Mouse (Mus musculus): Measurements from ENCODE around the gene Mamdc2. TPM values are rescaled to one million over a fixed set of nuclear protein-coding genes. Genes with fewer than 3 reads are reported as not detected.
A peak's percentile ranks its signal among the peaks of the same experiment; 100 is the strongest.
"Not testable (repeated sequence)": the region's sequence is repeated elsewhere in the genome, so short reads cannot be mapped to it uniquely, and the experiment has no call there.

Gene Mamdc2
- 0.89 and 0.92 TPM in 2 replicates for polyA plus RNA-seq (2015; fragmentation: Nextera tagmentation; extraction: Ambion mirVana)

- H3K27ac ChIP-seq (ENCODE audit: low read depth), result no peak within 1 kb of the TSS
- 3% methylated on average over 18 of the region's 19 CpGs for WGBS (ENCODE audit: insufficient replicate concordance)
- TF ChIP-seq EP300 (IDR thresholded peaks at IDR 0.05; ENCODE audit: low read depth), result no peak
- TF ChIP-seq CTCF (IDR thresholded peaks at IDR 0.05; ENCODE audit: low read depth), result no peak
- H3K4me2 ChIP-seq (ENCODE audit: low read depth, low read length), result peak within 1 kb of the TSS; percentile 73
- ATAC-seq, result no peak
- H3K9ac ChIP-seq (replicated peaks), result no peak within 1 kb of the TSS; the same call in 1 of the 2 replicates
- peaks cover 9% of the 10 kb centered on the region; the same call in 1 of the 2 replicates for H3K27me3 ChIP-seq (ENCODE audit: insufficient read depth, low read length)
- no peaks in the 10 kb centered on the region for H3K36me3 ChIP-seq (replicated peaks; ENCODE audit: insufficient read depth, low read length)
- peak within 1 kb of the TSS; percentile 44 for H3K4me3 ChIP-seq (ENCODE audit: low read depth, low read length)
- H3K4me1 ChIP-seq (ENCODE audit: insufficient read depth), result peaks cover 7% of the 10 kb centered on the region; the same call in 1 of the 2 replicates
- no peaks in the 10 kb centered on the region for H3K9me3 ChIP-seq (ENCODE audit: low read length)
- peak; percentile 14 for DNase-seq
Measured at GRCm38 (mm10) chr19:23447988-23448497, at the start of gene Mamdc2. Mamdc2 (minus strand) TSS chr19:23448442.

- no peaks in the 10 kb centered on the region for H3K4me1 ChIP-seq (ENCODE audit: insufficient read depth)
- TF ChIP-seq CTCF (IDR thresholded peaks at IDR 0.05; ENCODE audit: low read depth) (no peak), EP300 (IDR thresholded peaks at IDR 0.05; ENCODE audit: low read depth) (no peak)
- 80% methylated on average over 7 of the region's 7 CpGs for WGBS (ENCODE audit: insufficient replicate concordance)
- no peak overlapping the region for H3K4me2 ChIP-seq (ENCODE audit: low read depth, low read length)
- no peak overlapping the region for H3K27ac ChIP-seq (ENCODE audit: low read depth)
- no peak overlapping the region for H3K4me3 ChIP-seq (ENCODE audit: low read depth, low read length)
- ATAC-seq, result no peak
- no peaks in the 10 kb centered on the region for H3K27me3 ChIP-seq (ENCODE audit: insufficient read depth, low read length)
- H3K36me3 ChIP-seq (replicated peaks; ENCODE audit: insufficient read depth, low read length), result no peaks in the 10 kb centered on the region
- H3K9ac ChIP-seq (replicated peaks), result no peak overlapping the region
- no peak for DNase-seq
- no peaks in the 10 kb centered on the region for H3K9me3 ChIP-seq (ENCODE audit: low read length)
Measured at GRCm38 (mm10) chr19:23498011-23498410, 49.8 kb upstream of the Mamdc2 start.

DNA sequence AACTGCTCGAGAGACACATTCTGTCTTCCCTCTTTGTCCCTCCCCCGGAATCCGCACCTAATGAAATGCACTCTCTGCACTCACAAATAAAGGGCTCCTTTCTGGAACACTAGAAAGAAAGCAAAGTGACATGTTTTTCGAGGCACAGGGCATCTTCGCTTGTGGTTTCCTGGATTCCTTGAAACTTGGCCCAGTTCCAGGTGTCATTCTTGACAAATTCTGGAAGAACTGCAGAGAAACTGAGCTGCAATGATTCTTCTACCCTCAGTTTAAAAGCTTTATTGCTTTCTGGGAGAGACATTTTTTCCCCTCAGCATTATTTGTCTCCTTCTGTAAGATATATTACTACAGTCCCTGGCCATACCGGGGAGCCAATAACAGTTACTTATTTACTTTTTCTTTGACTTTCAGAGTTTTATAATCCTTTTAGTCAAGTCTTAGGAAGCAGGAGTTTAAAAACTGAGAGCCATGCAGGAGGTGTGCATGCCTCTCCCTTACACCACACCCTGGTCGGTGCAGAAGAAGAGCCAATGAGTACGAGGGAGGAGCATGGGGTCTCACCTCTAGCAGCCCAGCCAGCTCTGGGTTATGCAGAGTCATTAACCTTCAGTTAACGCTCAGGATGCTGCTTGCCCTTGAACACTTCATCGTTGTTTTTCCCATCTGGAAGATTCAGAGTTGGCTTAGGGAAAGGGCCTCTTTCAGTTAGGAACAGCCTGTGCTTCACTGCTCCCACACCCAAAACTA lies 49.1 kb upstream of the Mamdc2 start:
- no peak for ATAC-seq
- no peak for DNase-seq

DNA sequence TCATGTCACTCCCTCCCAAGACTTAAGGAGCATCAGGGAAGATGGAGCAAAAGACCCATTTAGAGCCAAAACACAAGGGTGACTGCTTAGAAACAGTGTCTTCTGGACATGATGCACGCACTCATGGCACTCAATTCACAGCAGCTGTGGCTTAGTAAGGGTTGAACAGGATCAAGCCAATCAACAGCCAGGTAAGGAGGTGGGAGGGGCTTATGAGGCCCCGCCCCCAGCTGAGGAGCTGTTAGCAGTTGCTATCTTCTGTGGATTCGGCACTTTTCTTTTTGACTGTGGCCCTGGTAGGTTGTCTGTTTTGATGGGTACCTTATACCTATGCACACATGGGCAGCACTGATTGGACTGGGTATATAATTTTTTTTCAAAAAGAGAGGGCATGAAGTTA lies 48.3 kb upstream of the Mamdc2 start:
- ATAC-seq (no peak), DNase-seq (no peak)
- H3K9me3 ChIP-seq (ENCODE audit: low read length), result no peaks in the 10 kb centered on the region
- H3K4me3 ChIP-seq (ENCODE audit: low read depth, low read length), result no peak overlapping the region
- 79% methylated on average over 3 of the region's 3 CpGs for WGBS (ENCODE audit: insufficient replicate concordance)
- H3K4me2 ChIP-seq (ENCODE audit: low read depth, low read length), result no peak overlapping the region
- H3K36me3 ChIP-seq (replicated peaks; ENCODE audit: insufficient read depth, low read length), result no peaks in the 10 kb centered on the region
- TF ChIP-seq EP300 (IDR thresholded peaks at IDR 0.05; ENCODE audit: low read depth) (no peak), CTCF (IDR thresholded peaks at IDR 0.05; ENCODE audit: low read depth) (no peak)
- no peak overlapping the region for H3K27ac ChIP-seq (ENCODE audit: low read depth)
- H3K4me1 ChIP-seq (ENCODE audit: insufficient read depth), result no peaks in the 10 kb centered on the region
- H3K27me3 ChIP-seq (ENCODE audit: insufficient read depth, low read length), result no peaks in the 10 kb centered on the region
- H3K9ac ChIP-seq (replicated peaks), result no peak overlapping the region

More for the DNA sequence above, 49.1 kb upstream of the Mamdc2 start:
- no peaks in the 10 kb centered on the region for H3K36me3 ChIP-seq (replicated peaks; ENCODE audit: insufficient read depth, low read length)
- no peaks in the 10 kb centered on the region for H3K9me3 ChIP-seq (ENCODE audit: low read length)
- H3K4me1 ChIP-seq (ENCODE audit: insufficient read depth), result no peaks in the 10 kb centered on the region
- H3K27me3 ChIP-seq (ENCODE audit: insufficient read depth, low read length), result no peaks in the 10 kb centered on the region
- no peak overlapping the region for H3K27ac ChIP-seq (ENCODE audit: low read depth)
- H3K9ac ChIP-seq (replicated peaks), result no peak overlapping the region
- WGBS (ENCODE audit: insufficient replicate concordance), result 58% methylated on average over 10 of the region's 10 CpGs
- no peak overlapping the region for H3K4me3 ChIP-seq (ENCODE audit: low read depth, low read length)
- no peak overlapping the region for H3K4me2 ChIP-seq (ENCODE audit: low read depth, low read length)
- no peak for TF ChIP-seq EP300 (IDR thresholded peaks at IDR 0.05; ENCODE audit: low read depth)
- no peak for TF ChIP-seq CTCF (IDR thresholded peaks at IDR 0.05; ENCODE audit: low read depth)

- no peak overlapping the region for H3K4me3 ChIP-seq (ENCODE audit: low read depth, low read length)
- no peak overlapping the region for H3K9ac ChIP-seq (replicated peaks)
- H3K27ac ChIP-seq (ENCODE audit: low read depth), result no peak overlapping the region
- no peaks in the 10 kb centered on the region for H3K36me3 ChIP-seq (replicated peaks; ENCODE audit: insufficient read depth, low read length)
- TF ChIP-seq EP300 (IDR thresholded peaks at IDR 0.05; ENCODE audit: low read depth) (no peak), CTCF (IDR thresholded peaks at IDR 0.05; ENCODE audit: low read depth) (no peak)
- H3K9me3 ChIP-seq (ENCODE audit: low read length), result no peaks in the 10 kb centered on the region
- H3K4me1 ChIP-seq (ENCODE audit: insufficient read depth), result no peaks in the 10 kb centered on the region
- no peak for ATAC-seq
- no peak for DNase-seq
- no peaks in the 10 kb centered on the region for H3K27me3 ChIP-seq (ENCODE audit: insufficient read depth, low read length)
- no peak overlapping the region for H3K4me2 ChIP-seq (ENCODE audit: low read depth, low read length)
Measured at GRCm38 (mm10) chr19:23492663-23493062, 44.4 kb upstream of the Mamdc2 start.

GRCm38 (mm10) chr19:23490703-23491102 lies 42.5 kb upstream of the Mamdc2 start:
- H3K4me3 ChIP-seq (ENCODE audit: low read depth, low read length); H3K27ac ChIP-seq (ENCODE audit: low read depth); H3K27me3 ChIP-seq (ENCODE audit: insufficient read depth, low read length); H3K4me1 ChIP-seq (ENCODE audit: insufficient read depth); H3K36me3 ChIP-seq (replicated peaks; ENCODE audit: insufficient read depth, low read length); DNase-seq; H3K9me3 ChIP-seq (ENCODE audit: low read length); H3K9ac ChIP-seq (replicated peaks); H3K4me2 ChIP-seq (ENCODE audit: low read depth, low read length); ATAC-seq: not testable (repeated sequence)
- 49% methylated on average over 7 of the region's 7 CpGs for WGBS (ENCODE audit: insufficient replicate concordance)
